Mouse (Mus musculus) right cerebral cortex, postnatal 14 days (tissue): ENCODE results near the gene Rhox2h.
"Not testable (repeated sequence)": the region's sequence is repeated elsewhere in the genome, so short reads cannot be mapped to it uniquely, and the experiment has no call there.

Experiments used
- DNase-seq: peaks from one replicate; pipeline ENCODE4 v3.0.0; 2022

The Rhox2h gene

GRCm38 (mm10) chrX:37673177-37673576 is at the start of gene Rhox2h:
Gene Rhox2h (minus strand): TSS chrX:37673277.
- DNase-seq, result not testable (repeated sequence)

GRCm38 (mm10) chrX:37701821-37702387 is 28.8 kb upstream of the Rhox2h start:
- DNase-seq, result no peak

DNA sequence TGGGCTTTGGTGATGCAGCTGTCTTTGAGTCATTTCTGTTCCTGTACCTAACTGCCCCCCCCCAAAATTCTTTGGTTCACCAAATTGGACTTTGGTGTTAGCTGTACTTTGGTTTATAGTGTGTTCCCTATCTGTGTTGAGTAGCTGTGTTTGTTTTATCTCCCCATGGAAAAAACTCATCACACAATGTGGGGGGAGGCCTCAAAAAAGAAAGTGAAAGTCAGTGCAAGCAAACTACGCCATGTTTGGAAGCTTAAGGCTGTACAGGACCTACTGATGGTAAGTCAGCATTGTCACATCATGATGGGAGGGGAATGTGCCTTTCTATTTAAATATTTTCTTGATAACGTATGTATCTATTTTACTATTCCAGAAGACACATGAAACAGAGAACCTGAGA is 19.2 kb upstream of the Rhox2h start:
- no peak for DNase-seq

GRCm38 (mm10) chrX:37683031-37683715 is 10.1 kb upstream of the Rhox2h start:
- DNase-seq, result no peak

GRCm38 (mm10) chrX:37668664-37669063 is 4.4 kb downstream of the Rhox2h start, which contains the start of gene Rhox3h:
Gene Rhox3h (minus strand): TSS chrX:37668764.
- DNase-seq, result not testable (repeated sequence)

- not testable (repeated sequence) for DNase-seq
Observed at GRCm38 (mm10) chrX:37651227-37651626, 21.9 kb downstream of the Rhox2h start, which contains the start of gene Rhox4g. Gene Rhox4g (minus strand): TSS chrX:37651327.

- DNase-seq, result not testable (repeated sequence)
Observed at GRCm38 (mm10) chrX:37643370-37643769, 29.7 kb downstream of the Rhox2h start, which contains the start of gene Rhox2g. Gene Rhox2g (minus strand): TSS chrX:37643470.

DNA sequence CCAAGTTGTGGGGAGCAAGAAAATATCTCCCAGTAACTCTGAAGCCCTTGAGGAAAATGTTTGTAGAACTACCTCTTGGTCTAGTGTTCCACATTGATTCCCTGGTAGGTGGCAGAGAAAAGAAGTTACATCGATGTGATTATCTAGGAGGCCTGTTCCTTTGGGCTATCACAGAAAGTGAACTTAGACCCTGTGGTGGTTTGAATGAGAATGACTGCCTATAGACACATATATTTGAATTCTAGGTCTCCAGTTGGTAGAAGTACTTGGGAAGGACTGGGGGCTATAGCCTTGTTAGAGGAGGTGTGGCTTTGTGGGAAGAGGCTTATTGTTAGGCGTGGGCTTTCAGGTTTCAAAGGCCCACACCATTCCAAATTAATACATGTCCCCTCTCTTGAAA is 44.6 kb downstream of the Rhox2h start, which contains the start of gene Rhox3g:
TSS of gene Rhox3g (minus strand) at position 101 of the 400 bp plus-strand sequence.
- DNase-seq, result not testable (repeated sequence)
